Comparison of ENCODE assay signal across 31 mouse cellular contexts in the genomic region with DNA sequence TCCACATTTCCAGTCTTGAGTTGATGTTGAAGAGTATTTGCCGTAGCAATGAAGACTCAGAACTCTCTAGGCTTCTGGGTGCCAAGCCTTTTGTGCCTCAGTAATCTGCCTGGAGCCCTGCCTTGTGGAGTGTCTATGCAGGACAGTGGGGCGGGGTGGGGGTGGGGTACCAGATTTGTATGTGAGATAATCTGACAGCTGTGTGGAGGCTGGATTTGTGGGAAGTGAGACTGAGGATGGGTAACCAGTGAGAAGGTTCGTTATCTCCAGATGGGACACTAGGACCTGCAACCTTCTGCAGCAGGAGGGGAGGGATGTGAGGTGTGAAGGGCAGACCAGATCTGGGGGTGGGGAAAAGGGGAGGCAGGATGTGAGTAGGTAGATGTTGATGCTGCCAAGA. TPM values are rescaled to one million over a fixed set of nuclear protein-coding genes. Genes with fewer than 3 reads are reported as not detected.
DNase-seq lines count a peak whose midpoint lies in the region; ATAC-seq and TF ChIP-seq lines count a peak whose summit lies in the region.
"Had no signal": no experiment of that assay in that cellular context is flagged by ENCODE, and none has a peak within 500 bp of the region (broad histone marks: within the 10 kb centered on the region; RNA-seq: fewer than 3 reads in every experiment).

No protein-coding gene starts in this region.

- no peak overlapping the region for H3K9ac ChIP-seq in heart, embryonic 12.5 days
- no peak overlapping the region for H3K9ac ChIP-seq in lung, embryonic 15.5 days
- H3K9ac ChIP-seq: embryonic facial prominence, embryonic 15.5 days; hindbrain, embryonic 12.5 days; intestine, embryonic 15.5 days; limb, embryonic 15.5 days; liver, embryonic 13.5 days; lung, embryonic 14.5 days; midbrain, embryonic 15.5 days had no signal

- TF ChIP-seq POLR2A in cerebellum, adult 2 months (IDR thresholded peaks at IDR 0.05; ENCODE audit: borderline replicate concordance, insufficient read depth, low read length) = no peak
- TF ChIP-seq POLR2A in thymus, adult 2 months (IDR thresholded peaks at IDR 0.05; ENCODE audit: control insufficient read depth, extremely low read depth, insufficient read depth, low read length, poor library complexity) = no peak

- H3K27me3 ChIP-seq in cerebellum, adult 2 months (ENCODE audit: control insufficient read depth, insufficient read depth, low read length) = no peaks in the 10 kb centered on the region
- H3K27me3 ChIP-seq in heart, embryonic 12.5 days (replicated peaks) = no peaks in the 10 kb centered on the region
- H3K27me3 ChIP-seq in lung, embryonic 15.5 days = peaks cover 4% of the 10 kb centered on the region; the same call in 1 of the 2 replicates
- no peaks in the 10 kb centered on the region for H3K27me3 ChIP-seq in thymus, adult 2 months (ENCODE audit: control insufficient read depth, insufficient read depth, low read length)
- H3K27me3 ChIP-seq: CH12.LX; midbrain, embryonic 15.5 days had no signal

- H3K4me3 ChIP-seq in cerebellum, adult 2 months (replicated peaks; ENCODE audit: insufficient read depth, low read depth, low read length) = no peak overlapping the region
- H3K4me3 ChIP-seq in heart, embryonic 12.5 days = no peak overlapping the region
- H3K4me3 ChIP-seq in lung, embryonic 15.5 days = no peak overlapping the region
- no peak overlapping the region for H3K4me3 ChIP-seq in thymus, adult 2 months (ENCODE audit: control insufficient read depth, insufficient read depth, low read length)
- H3K4me3 ChIP-seq: embryonic facial prominence, embryonic 10.5 days; embryonic facial prominence, embryonic 15.5 days; heart, embryonic 10.5 days; hindbrain, embryonic 12.5 days; intestine, embryonic 15.5 days; limb, embryonic 10.5 days; limb, embryonic 15.5 days; liver, embryonic 13.5 days; midbrain, embryonic 10.5 days; midbrain, embryonic 15.5 days had no signal

- H3K36me3 ChIP-seq in heart, embryonic 12.5 days = peaks cover 34% of the 10 kb centered on the region
- peaks cover 5% of the 10 kb centered on the region; the same call in 1 of the 2 replicates for H3K36me3 ChIP-seq in lung, embryonic 15.5 days
- H3K36me3 ChIP-seq in thymus, adult 2 months (ENCODE audit: control insufficient read depth, insufficient read depth, low read length) = peaks cover 4% of the 10 kb centered on the region; the same call in 1 of the 2 replicates
- H3K36me3 ChIP-seq: intestine, embryonic 15.5 days had no signal

- ATAC-seq in heart, embryonic 12.5 days (ENCODE audit: insufficient number of reproducible peaks, low FRiP score) = no peak
- ATAC-seq in lung, embryonic 15.5 days (ENCODE audit: borderline replicate concordance, extremely low read depth, low FRiP score, low TSS enrichment) = no peak
- ATAC-seq: activated CD4-positive, CD25-positive, alpha-beta regulatory T cell, adult 4 months; forebrain, embryonic 14.5 days; hindbrain, postnatal 0 days; intestine, embryonic 15.5 days; midbrain, embryonic 15.5 days had no signal

- peaks cover 39% of the 10 kb centered on the region for H3K4me1 ChIP-seq in cerebellum, adult 2 months (ENCODE audit: control insufficient read depth, insufficient read depth, low read length)
- H3K4me1 ChIP-seq in heart, embryonic 12.5 days (replicated peaks) = 0 out of 2 replicates have a peak, but pooled peaks cover 4% of the 10 kb centered on the region
- no peaks in the 10 kb centered on the region for H3K4me1 ChIP-seq in lung, embryonic 15.5 days
- H3K4me1 ChIP-seq in thymus, adult 2 months (replicated peaks; ENCODE audit: control insufficient read depth, insufficient read depth, low read length) = peaks cover 42% of the 10 kb centered on the region
- H3K4me1 ChIP-seq: heart, embryonic 10.5 days; hindbrain, embryonic 12.5 days; intestine, embryonic 15.5 days; limb, embryonic 10.5 days; liver, embryonic 13.5 days; midbrain, embryonic 10.5 days; midbrain, embryonic 15.5 days had no signal

- WGBS in cerebellum, adult 2 months = 74% methylated on average over 3 of the region's 3 CpGs
- WGBS in heart, embryonic 12.5 days = 57% methylated on average over 3 of the region's 3 CpGs
- WGBS in lung, embryonic 15.5 days = 50% methylated on average over 3 of the region's 3 CpGs
- 30% methylated on average over 3 of the region's 3 CpGs for WGBS in thymus, adult 2 months

- H3K9me3 ChIP-seq in heart, embryonic 12.5 days (replicated peaks) = no peaks in the 10 kb centered on the region
- H3K9me3 ChIP-seq in lung, embryonic 15.5 days = no peaks in the 10 kb centered on the region
- H3K9me3 ChIP-seq: embryonic facial prominence, embryonic 10.5 days; embryonic facial prominence, embryonic 15.5 days; heart, embryonic 10.5 days; hindbrain, embryonic 12.5 days; intestine, embryonic 15.5 days; limb, embryonic 10.5 days; limb, embryonic 15.5 days; liver, embryonic 13.5 days; midbrain, embryonic 10.5 days; midbrain, embryonic 15.5 days had no signal

- no peak overlapping the region for H3K4me2 ChIP-seq in heart, embryonic 12.5 days
- no peak overlapping the region for H3K4me2 ChIP-seq in lung, embryonic 15.5 days
- H3K4me2 ChIP-seq: embryonic facial prominence, embryonic 15.5 days; hindbrain, embryonic 12.5 days; intestine, embryonic 15.5 days; limb, embryonic 15.5 days; liver, embryonic 13.5 days; lung, embryonic 14.5 days; midbrain, embryonic 15.5 days had no signal

- DNase-seq in cerebellum, adult 2 months = peak in 1 of 2 experiments; percentile 11
- DNase-seq in cerebellum, postnatal 4 days (ENCODE audit: low spot score in 2 of 2) = no peak
- DNase-seq in heart, adult 11 months = peak; percentile 70
- DNase-seq in lung, postnatal 10 days = no peak
- no peak for DNase-seq in thymus, adult 2 months
- DNase-seq in thymus, postnatal 10 days (ENCODE audit: low spot score in 2 of 2) = no peak
- DNase-seq: adrenal gland, adult 8-10 months; cerebellum, adult 9-10 months; gastrocnemius, postnatal 14 days; heart, postnatal 36 days; kidney, adult 2 months; kidney, postnatal 36 days; liver, embryonic 13.5 days; lung, embryonic 14.5 days had no signal

- peak overlapping the region; percentile 88 for H3K27ac ChIP-seq in cerebellum, adult 2 months (ENCODE audit: insufficient read depth, low read length)
- no peak overlapping the region for H3K27ac ChIP-seq in heart, embryonic 12.5 days (ENCODE audit: poor library complexity, severe bottlenecking)
- H3K27ac ChIP-seq in lung, embryonic 15.5 days = peak overlapping the region; percentile 46
- 0 out of 2 replicates have a peak overlapping the region, but pooled peaks have one; percentile 19 for H3K27ac ChIP-seq in thymus, adult 2 months (ENCODE audit: control insufficient read depth, insufficient read depth, low read length)
- H3K27ac ChIP-seq: embryonic facial prominence, embryonic 10.5 days; embryonic facial prominence, embryonic 15.5 days; heart, embryonic 10.5 days; hindbrain, embryonic 12.5 days; hindbrain, postnatal 0 days; intestine, embryonic 15.5 days; limb, embryonic 10.5 days; limb, embryonic 15.5 days; liver, embryonic 13.5 days; macrophage; midbrain, embryonic 10.5 days; midbrain, embryonic 15.5 days; stomach, postnatal 0 days had no signal

- TF ChIP-seq CTCF in cerebellum, adult 2 months (IDR thresholded peaks at IDR 0.05; ENCODE audit: borderline replicate concordance, insufficient read depth, low read depth, low read length) = no peak
- no peak for TF ChIP-seq CTCF in thymus, adult 2 months (IDR thresholded peaks at IDR 0.05; ENCODE audit: borderline replicate concordance, control insufficient read depth, extremely low read depth, insufficient read depth, low read length, poor library complexity)

RNA-seq across cellular contexts. Expression of gene Sema7a, which starts 7.7 kb away (rescaled TPM):
- polyA plus RNA-seq in cerebellum, adult 2 months (2012; rRNA removed) = 177 and 189 TPM in 2 replicates
- 0.14 and 0.18 TPM in 2 replicates for polyA plus RNA-seq in heart, embryonic 12.5 days (2016; fragmentation: Nextera tagmentation; extraction: Ambion mirVana)
- polyA plus RNA-seq in lung, embryonic 15.5 days (2015; fragmentation: Nextera tagmentation; extraction: Ambion mirVana) = 0.79 and 0.90 TPM in 2 replicates
- 81.6 and 85.6 TPM in 2 replicates for polyA plus RNA-seq in thymus, adult 2 months (2012; rRNA removed)
- polyA plus RNA-seq: liver, embryonic 13.5 days had no signal

RNA-seq across cellular contexts. Expression of gene Ubl7, which starts 21.5 kb away (rescaled TPM):
- 133 and 140 TPM in 2 replicates for polyA plus RNA-seq in cerebellum, adult 2 months (2012; rRNA removed)
- 103 and 104 TPM in 2 replicates for polyA plus RNA-seq in heart, embryonic 12.5 days (2016; fragmentation: Nextera tagmentation; extraction: Ambion mirVana)
- polyA plus RNA-seq in lung, embryonic 15.5 days (2015; fragmentation: Nextera tagmentation; extraction: Ambion mirVana) = 105 and 112 TPM in 2 replicates
- 182 and 201 TPM in 2 replicates for polyA plus RNA-seq in thymus, adult 2 months (2012; rRNA removed)

Comparison
In these comparisons a context has a peak if more than half of its experiments do, and no peak if none do; other contexts are left out.
1. RNA of gene Sema7a, which starts 7.7 kb away (polyA plus RNA-seq): 177 to 189 TPM in cerebellum, adult 2 months and 81.6 to 85.6 TPM in thymus, adult 2 months; 0.79 to 0.90 TPM in lung, embryonic 15.5 days and 0.14 to 0.18 TPM in heart, embryonic 12.5 days; every median in the first group is over 10 times any median in the second.